Mouse (Mus musculus): Measurements from ENCODE around the gene Gm21117. TPM values are rescaled to one million over a fixed set of nuclear protein-coding genes. Genes with fewer than 3 reads are reported as not detected.
"Not testable (repeated sequence)": the region's sequence is repeated elsewhere in the genome, so short reads cannot be mapped to it uniquely, and the experiment has no call there.

Gm21117 gene
- not detected in 2 replicates for polyA plus RNA-seq (2014; fragmentation: Nextera tagmentation; extraction: Ambion mirVana)

DNA sequence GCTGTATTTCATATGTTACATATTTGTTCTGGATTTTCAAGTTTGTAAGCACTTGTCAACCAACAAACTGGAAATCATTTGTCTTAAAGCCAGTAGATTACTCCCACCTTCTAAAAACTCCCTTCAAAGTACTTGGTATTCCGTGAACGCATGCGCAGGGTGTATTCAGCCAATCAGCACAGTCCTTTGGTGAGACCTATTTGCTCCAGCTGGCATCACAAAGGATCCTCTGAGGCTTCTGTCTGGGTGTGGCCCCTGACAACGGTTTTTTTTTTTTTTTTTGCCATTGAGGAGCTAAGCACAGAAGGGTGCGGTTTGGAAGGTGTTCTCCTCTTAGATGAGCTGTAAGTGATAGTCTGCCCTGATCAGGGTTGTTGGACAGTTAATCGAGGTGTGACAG lies at the start of gene Gm21117:
TSS of gene Gm21117 (plus strand) at position 301 of the 400 bp plus-strand sequence.
- not testable (repeated sequence) for H3K36me3 ChIP-seq (ENCODE audit: control insufficient read depth, insufficient read depth, low read length); H3K27ac ChIP-seq (ENCODE audit: low read depth, low read length); H3K9ac ChIP-seq (ENCODE audit: low read depth, low read length); H3K9me3 ChIP-seq (ENCODE audit: control insufficient read depth, low read length); DNase-seq (ENCODE audit: low spot score); ATAC-seq (replicated peaks; ENCODE audit: low FRiP score); H3K4me2 ChIP-seq; H3K4me1 ChIP-seq (replicated peaks; ENCODE audit: control insufficient read depth, insufficient read depth, low read length); H3K4me3 ChIP-seq (ENCODE audit: low read depth, low read length); H3K27me3 ChIP-seq (replicated peaks; ENCODE audit: control insufficient read depth, insufficient read depth, low read length)
- no CpG with 5 or more reads among the region's 6 CpGs for WGBS
